Mouse (Mus musculus) lung, embryonic 14.5 days (tissue): ENCODE measurements at regions not wholly inside any gene's neighbourhood (a gene's known extent, or its start where the extent isn't known, plus 50 kb on each side); places are given as distances from the start of the nearest gene placed in this dataset.

Experiments
- ATAC-seq: fragments of 200-750 bp; cut with Nextera tagmentation; 2 replicates; pipeline ENCODE4 v1.8.0; 2017; ENCODE audit warnings: mild to moderate bottlenecking, moderate TSS enrichment, moderate library complexity; ENCODE audit not compliant: insufficient read depth
- DNase-seq: peaks from one replicate; pipeline ENCODE4 v3.0.0-alpha.2; 2015
- H3K27ac ChIP-seq: fragments of 300-500 bp; sonication (generic); 2 replicates; pipeline ENCODE4 v1.5.1; 2014; ENCODE audit warnings: low read depth, mild to moderate bottlenecking, moderate library complexity
- H3K27me3 ChIP-seq: fragments of 300-500 bp; sonication (generic); 2 replicates; pipeline ENCODE4 v1.6.1; 2014; ENCODE audit warnings: low read length, control low read depth; ENCODE audit not compliant: insufficient read depth
- H3K36me3 ChIP-seq: fragments of 300-500 bp; sonication (generic); 2 replicates; pipeline ENCODE4 v1.6.1; 2014; ENCODE audit warnings: control low read depth; ENCODE audit not compliant: insufficient read depth
- H3K4me1 ChIP-seq: fragments of 300-500 bp; sonication (generic); 2 replicates; pipeline ENCODE4 v1.6.1; 2014; ENCODE audit warnings: antibody characterized with exemption, control low read depth; ENCODE audit not compliant: insufficient read depth
- H3K4me2 ChIP-seq: fragments of 300-500 bp; sonication (generic); 2 replicates; pipeline ENCODE4 v1.6.1; 2014; ENCODE audit warnings: mild to moderate bottlenecking
- H3K4me3 ChIP-seq: fragments of 300-500 bp; sonication (generic); 2 replicates; pipeline ENCODE4 v1.5.1; 2014; ENCODE audit warnings: low read depth, low read length
- H3K9ac ChIP-seq: fragments of 300-500 bp; sonication (generic); 2 replicates; pipeline ENCODE4 v1.6.1; 2014
- H3K9me3 ChIP-seq: fragments of 300-500 bp; sonication (generic); 2 replicates; pipeline ENCODE4 v1.6.1; 2016; ENCODE audit warnings: low read depth, low read length, control low read depth
- CTCF ChIP-seq: IDR thresholded peaks from 2 replicates; pipeline ENCODE4 v1.5.1; 2016; ENCODE audit warnings: antibody characterized with exemption, low read depth
- WGBS: fragments of 180-500 bp; shearing (Covaris S2); extraction: QIAGEN DNeasy Blood & Tissue Kit; methylation state at CpG from one replicate; pipeline ENCODE4 v1.1.7; 2014; 5-methylcytosine and 5-hydroxymethylcytosine counted together

- 35% methylated on average over 2 of the region's 2 CpGs for WGBS
- 0 out of 2 replicates have a peak, but pooled peaks cover 8% of the 10 kb centered on the region for H3K4me1 ChIP-seq
- no peak overlapping the region for H3K9ac ChIP-seq
- no peak overlapping the region for H3K27ac ChIP-seq
- H3K4me3 ChIP-seq: no peak overlapping the region
- DNase-seq (no peak), ATAC-seq (0 out of 2 replicates have a peak, but pooled peaks have one; percentile 41)
- no peak for TF ChIP-seq CTCF
- H3K9me3 ChIP-seq: no peaks in the 10 kb centered on the region
- no peaks in the 10 kb centered on the region for H3K27me3 ChIP-seq
- 0 out of 2 replicates have a peak overlapping the region, but pooled peaks have one; percentile 10 for H3K4me2 ChIP-seq
- H3K36me3 ChIP-seq: no peaks in the 10 kb centered on the region
These were observed 243.5 kb upstream of the Dynlrb2 start for GRCm38 (mm10) chr8:116261286-116261685.

- no peak for ATAC-seq
- Histone ChIP-seq H3K27ac (no peak overlapping the region), H3K4me3 (no peak overlapping the region), H3K9me3 (no peaks in the 10 kb centered on the region), H3K27me3 (no peaks in the 10 kb centered on the region), H3K9ac (no peak overlapping the region), H3K36me3 (no peaks in the 10 kb centered on the region), H3K4me1 (no peaks in the 10 kb centered on the region), H3K4me2 (no peak overlapping the region)
- TF ChIP-seq CTCF: no peak
- peak; percentile 83 for DNase-seq
- WGBS: 37% methylated on average over 5 of the region's 5 CpGs
These were observed 249.4 kb upstream of the Dynlrb2 start for GRCm38 (mm10) chr8:116255398-116255797.

- TF ChIP-seq CTCF: no peak
- Histone ChIP-seq H3K9me3 (no peaks in the 10 kb centered on the region), H3K4me3 (no peak overlapping the region), H3K4me2 (no peak overlapping the region), H3K9ac (no peak overlapping the region), H3K27ac (peak overlapping the region; percentile 48), H3K4me1 (no peaks in the 10 kb centered on the region), H3K36me3 (no peaks in the 10 kb centered on the region), H3K27me3 (no peaks in the 10 kb centered on the region)
- peak; percentile 94 for ATAC-seq
- 14% methylated on average over 7 of the region's 7 CpGs for WGBS
- peak; percentile 82 for DNase-seq
These were observed 252.1 kb upstream of the Dynlrb2 start for GRCm38 (mm10) chr8:116252455-116253216.

- Histone ChIP-seq H3K4me2 (no peak overlapping the region), H3K9ac (no peak overlapping the region), H3K27ac (no peak overlapping the region), H3K4me3 (no peak overlapping the region), H3K9me3 (no peaks in the 10 kb centered on the region), H3K27me3 (no peaks in the 10 kb centered on the region), H3K36me3 (no peaks in the 10 kb centered on the region), H3K4me1 (no peaks in the 10 kb centered on the region)
- DNase-seq: no peak
- WGBS: 72% methylated on average over 1 of the region's 1 CpGs
- TF ChIP-seq CTCF: no peak
- ATAC-seq: no peak
These were observed 256.4 kb upstream of the Dynlrb2 start for GRCm38 (mm10) chr8:116248398-116248797.

- DNase-seq: no peak
- H3K27me3 ChIP-seq: no peaks in the 10 kb centered on the region
- H3K27ac ChIP-seq: no peak overlapping the region
- ATAC-seq: no peak; the same call in 1 of the 2 replicates
- H3K4me3 ChIP-seq: no peak overlapping the region
- no peaks in the 10 kb centered on the region for H3K9me3 ChIP-seq
- no peaks in the 10 kb centered on the region for H3K4me1 ChIP-seq
- no peak for TF ChIP-seq CTCF
- no peaks in the 10 kb centered on the region for H3K36me3 ChIP-seq
- no peak overlapping the region for H3K4me2 ChIP-seq
- no peak overlapping the region for H3K9ac ChIP-seq
- WGBS: 55% methylated on average over 8 of the region's 8 CpGs
These were observed 261.3 kb upstream of the Dynlrb2 start for GRCm38 (mm10) chr8:116243493-116243892.

- Histone ChIP-seq H3K36me3 (no peaks in the 10 kb centered on the region), H3K4me1 (no peaks in the 10 kb centered on the region), H3K9ac (no peak overlapping the region), H3K4me3 (no peak overlapping the region), H3K4me2 (no peak overlapping the region), H3K9me3 (no peaks in the 10 kb centered on the region), H3K27me3 (no peaks in the 10 kb centered on the region), H3K27ac (no peak overlapping the region)
- ATAC-seq (no peak; the same call in 1 of the 2 replicates), DNase-seq (no peak)
- no peak for TF ChIP-seq CTCF
- 64% methylated on average over 5 of the region's 5 CpGs for WGBS
These were observed 261.8 kb upstream of the Dynlrb2 start for GRCm38 (mm10) chr8:116242972-116243371.

- no peak for DNase-seq
- no peak overlapping the region for H3K27ac ChIP-seq
These were observed 262.9 kb upstream of the Dynlrb2 start for GRCm38 (mm10) chr8:116241987-116242242.

More at GRCm38 (mm10) chr8:116241987-116242242, 262.9 kb upstream of the Dynlrb2 start:
- Histone ChIP-seq H3K9ac (no peak overlapping the region), H3K4me2 (no peak overlapping the region), H3K36me3 (no peaks in the 10 kb centered on the region), H3K27me3 (no peaks in the 10 kb centered on the region), H3K4me3 (no peak overlapping the region), H3K9me3 (no peaks in the 10 kb centered on the region), H3K4me1 (peaks cover 5% of the 10 kb centered on the region; the same call in 1 of the 2 replicates)
- 87% methylated on average over 5 of the region's 5 CpGs for WGBS
- ATAC-seq: no peak
- no peak for TF ChIP-seq CTCF
